Mouse (Mus musculus) bone marrow macrophage, adult 2 months (primary cell): ENCODE measurements around the gene Nsun7. TPM values are rescaled to one million over a fixed set of nuclear protein-coding genes. Genes with fewer than 3 reads are reported as not detected.
A peak's percentile ranks its signal among the peaks of the same experiment; 100 is the strongest.

ENCODE experiments used
- H3K27ac ChIP-seq: 2 replicates; pipeline ENCODE4 v1.5.1; 2012; ENCODE audit warnings: low read depth, low read length; ENCODE audit not compliant: insufficient read depth
- H3K4me1 ChIP-seq: 2 replicates; pipeline ENCODE4 v1.6.1; 2012; ENCODE audit warnings: low read length; ENCODE audit not compliant: control insufficient read depth, insufficient read depth
- H3K4me3 ChIP-seq: 2 replicates; pipeline ENCODE4 v1.5.1; 2012; ENCODE audit warnings: mild to moderate bottlenecking, low read length, moderate library complexity; ENCODE audit not compliant: insufficient read depth
- CTCF ChIP-seq: IDR thresholded peaks from 2 replicates; pipeline ENCODE4 v1.5.1; 2012; ENCODE audit warnings: low read depth, mild to moderate bottlenecking, low read length, moderate library complexity
- POLR2A ChIP-seq: IDR thresholded peaks from 2 replicates; pipeline ENCODE4 v1.6.1; 2012; ENCODE audit warnings: mild to moderate bottlenecking, low read depth, low read length, borderline replicate concordance
- polyA plus RNA-seq: library from polyadenylated mRNA; stranded (reverse); fragments of >200 nt; gene quantifications from 2 replicates; pipeline ENCODE4 v1.2.4, GENCODE M21; 2012; ENCODE audit not compliant: missing spikeins, insufficient read depth, insufficient read length

The Nsun7 gene
- polyA plus RNA-seq, 1 experiment = not detected

DNA sequence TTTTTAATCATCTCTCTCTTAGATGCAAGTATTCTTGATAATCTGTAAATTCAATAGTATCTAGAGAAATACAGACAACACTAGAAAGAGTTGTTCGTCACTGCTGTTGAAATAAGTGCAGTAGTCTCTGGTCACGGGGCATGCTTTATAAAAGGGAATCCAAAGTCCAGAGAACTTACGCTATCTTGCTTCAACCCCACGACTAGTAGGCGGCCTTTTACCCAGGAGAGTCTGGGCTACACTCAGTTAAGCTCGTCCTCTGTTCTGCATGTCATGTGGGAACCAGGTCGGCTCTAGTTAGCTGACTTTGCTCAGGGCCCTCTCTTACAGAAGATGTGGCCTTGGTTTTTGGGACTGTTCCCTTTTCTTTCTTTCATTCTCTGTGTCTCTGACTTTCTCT lies 69.1 kb downstream of the Nsun7 start:
- peaks cover 19% of the 10 kb centered on the region for H3K4me1 ChIP-seq
- H3K4me3 ChIP-seq = no peak overlapping the region
- no peak overlapping the region for H3K27ac ChIP-seq
- TF ChIP-seq POLR2A (no peak), CTCF (no peak)

DNA sequence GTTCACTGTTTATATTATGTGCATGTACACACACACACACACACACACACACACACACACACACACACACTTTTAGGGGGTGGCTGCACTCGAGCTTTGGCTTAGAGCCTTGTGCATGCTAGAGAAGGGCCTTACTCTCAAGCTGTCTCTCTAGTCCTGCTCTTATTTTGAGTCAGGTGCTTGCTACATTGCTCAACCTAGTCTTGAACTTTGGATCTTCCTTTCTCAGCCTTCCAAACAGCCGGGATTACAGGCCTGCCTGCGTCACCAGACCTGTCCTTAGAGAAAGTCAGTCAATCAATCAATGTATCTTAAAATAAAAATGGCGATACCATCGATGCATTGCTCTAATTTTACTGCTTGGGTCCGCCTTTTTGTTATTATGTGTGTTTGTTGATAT lies 71.1 kb downstream of the Nsun7 start:
- TF ChIP-seq CTCF (no peak), POLR2A (no peak)

DNA sequence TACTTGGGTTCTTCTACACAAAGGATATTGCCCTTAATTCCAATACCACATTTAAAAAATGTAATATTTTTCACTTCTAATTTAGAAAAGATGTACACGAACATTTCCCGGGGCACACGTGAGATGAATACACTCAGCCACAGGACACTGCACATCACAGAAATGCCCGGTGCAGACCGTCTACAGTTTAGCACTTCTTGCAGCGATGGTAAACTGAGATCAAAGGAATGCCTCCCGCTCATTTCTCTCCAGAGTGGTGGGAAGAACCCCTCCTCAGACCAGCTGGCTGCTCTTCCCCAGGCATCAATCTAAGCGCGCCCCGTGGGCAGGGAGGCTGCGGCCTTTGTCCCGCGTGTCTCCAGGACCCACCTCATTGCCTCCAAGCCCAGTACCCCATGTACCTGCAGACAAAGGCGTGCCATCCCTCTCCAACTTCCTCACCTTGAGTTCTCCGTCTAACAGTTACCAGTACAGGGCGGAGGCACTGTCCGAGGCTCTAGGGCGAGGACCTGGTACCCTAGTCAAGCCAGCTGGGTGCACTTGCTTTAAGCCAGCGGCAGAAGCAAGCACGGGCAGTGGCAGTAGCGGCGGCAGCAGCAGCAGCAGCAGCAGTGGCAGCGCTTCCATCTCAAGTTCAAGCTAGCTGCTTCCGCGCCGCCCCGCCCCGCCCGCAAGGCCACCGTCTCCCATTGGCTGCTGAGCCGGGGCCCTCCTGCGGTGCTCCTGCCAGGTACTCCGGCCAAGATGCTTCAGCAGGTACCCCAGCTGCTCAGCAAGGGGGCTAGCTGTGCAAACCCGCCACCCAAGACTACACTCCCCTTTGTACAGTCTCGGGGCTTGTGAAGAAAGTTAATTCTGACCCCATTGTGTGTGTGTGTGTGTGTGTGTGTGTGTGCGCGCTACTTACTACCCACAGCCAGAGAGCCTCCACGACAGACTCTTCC lies 77.6 kb downstream of the Nsun7 start:
- peaks cover 8% of the 10 kb centered on the region for H3K4me1 ChIP-seq
- TF ChIP-seq CTCF (no peak), POLR2A (no peak)
- H3K27ac ChIP-seq = no peak overlapping the region
- H3K4me3 ChIP-seq = peak overlapping the region; percentile 40

More for the DNA sequence above, 71.1 kb downstream of the Nsun7 start:
- Histone ChIP-seq H3K4me1 (peaks cover 5% of the 10 kb centered on the region), H3K27ac (no peak overlapping the region), H3K4me3 (no peak overlapping the region)

DNA sequence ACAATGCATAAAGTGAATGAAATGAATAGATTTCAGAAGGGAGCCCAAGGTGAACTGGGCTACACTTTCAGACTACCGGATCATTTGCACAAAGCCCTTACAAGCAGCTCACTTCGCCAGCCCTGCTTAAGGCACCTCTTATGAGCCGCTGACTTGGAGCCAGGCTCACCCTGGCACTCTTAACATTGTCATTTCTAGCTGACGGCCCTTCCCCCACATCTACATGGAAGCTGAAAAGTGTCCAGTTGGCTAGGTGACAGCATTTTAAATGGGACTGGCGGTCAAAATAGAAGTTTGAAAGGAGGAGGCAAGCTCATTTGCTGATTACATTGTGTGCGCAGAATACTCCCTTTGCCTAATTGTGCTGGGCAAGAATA lies 78.3 kb downstream of the Nsun7 start:
- H3K4me1 ChIP-seq = peaks cover 8% of the 10 kb centered on the region
- peak overlapping the region; percentile 40 for H3K4me3 ChIP-seq
- TF ChIP-seq CTCF (no peak), POLR2A (no peak)
- H3K27ac ChIP-seq = no peak overlapping the region

DNA sequence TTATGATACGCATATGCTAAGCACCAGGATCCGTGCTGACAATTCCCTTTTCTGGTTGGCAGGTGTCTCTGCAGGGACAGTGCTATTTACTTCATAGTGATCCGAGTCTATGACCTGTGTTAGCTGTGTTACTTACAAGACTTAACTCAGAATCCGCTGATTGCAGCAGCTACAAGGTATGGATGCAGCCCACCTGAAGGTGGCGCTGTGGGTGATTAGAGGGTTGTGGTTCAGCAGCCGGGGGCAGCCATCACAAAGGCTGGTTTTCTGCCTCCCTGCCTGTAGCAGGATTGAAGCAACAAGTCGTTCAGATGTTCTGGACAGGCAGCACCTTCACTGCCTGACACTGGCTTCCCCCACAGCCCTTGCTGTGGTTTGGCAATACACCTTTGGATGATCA lies 78.9 kb downstream of the Nsun7 start:
- H3K4me1 ChIP-seq = peaks cover 8% of the 10 kb centered on the region
- no peak overlapping the region for H3K27ac ChIP-seq
- no peak overlapping the region for H3K4me3 ChIP-seq
- no peak for TF ChIP-seq CTCF

DNA sequence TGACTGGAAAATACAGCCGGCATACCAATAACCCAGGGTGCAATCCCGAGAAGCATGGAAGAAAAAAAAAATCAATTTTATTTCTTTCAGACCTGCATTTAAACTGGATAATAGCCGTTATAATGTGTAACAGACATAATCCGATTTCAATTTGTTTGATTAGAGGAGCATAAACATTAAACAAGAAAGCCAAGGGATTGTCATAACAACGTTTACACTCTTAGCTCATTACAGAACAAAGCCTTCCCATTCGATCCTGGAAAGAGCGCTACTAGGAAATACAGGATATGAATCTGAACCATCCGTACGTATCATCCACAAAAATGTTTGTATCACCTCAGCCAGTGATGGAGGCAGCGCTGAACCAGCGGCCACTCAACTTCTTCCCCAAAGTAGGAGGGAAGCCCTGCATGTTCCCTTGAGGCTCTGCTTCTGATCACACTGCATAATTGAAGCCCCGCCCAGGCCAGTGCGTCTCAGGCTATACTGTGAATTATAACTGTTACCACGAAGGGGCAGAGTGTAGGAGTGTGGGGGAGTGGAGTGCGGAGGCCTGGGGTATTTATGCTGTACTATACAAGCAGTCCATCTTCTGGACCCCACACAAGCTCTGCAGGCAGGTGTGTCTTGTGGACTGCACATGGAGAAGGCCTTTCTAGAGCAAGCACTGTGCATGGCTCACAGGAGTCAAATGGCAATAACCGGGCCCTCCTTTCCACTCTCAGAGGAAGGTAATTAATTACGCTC lies 80.8 kb downstream of the Nsun7 start:
- Histone ChIP-seq H3K4me3 (no peak overlapping the region), H3K4me1 (peaks cover 13% of the 10 kb centered on the region), H3K27ac (no peak overlapping the region)
- TF ChIP-seq CTCF (no peak), POLR2A (no peak)

DNA sequence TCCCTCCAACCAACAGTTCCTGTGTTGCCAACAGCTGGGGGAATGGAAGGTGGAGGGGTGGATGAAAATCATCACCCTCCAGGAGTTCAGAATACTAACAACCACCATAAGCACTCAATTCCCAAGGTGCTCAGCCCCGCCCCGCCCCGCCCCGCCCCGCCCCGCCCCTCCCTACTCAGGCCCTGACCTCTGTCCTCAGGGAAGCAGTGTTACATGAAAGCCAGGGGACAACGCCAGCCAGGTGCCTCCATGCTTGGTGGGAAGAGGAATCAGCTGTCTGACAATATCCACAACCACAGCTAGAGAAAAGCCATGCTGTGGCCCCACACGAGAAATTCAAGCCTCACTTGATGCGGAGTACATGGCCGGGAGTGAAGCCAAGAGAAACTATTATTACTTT lies 82.2 kb downstream of the Nsun7 start:
- no peak for TF ChIP-seq POLR2A
- TF ChIP-seq CTCF = no peak
- Histone ChIP-seq H3K4me3 (no peak overlapping the region), H3K27ac (no peak overlapping the region), H3K4me1 (peaks cover 13% of the 10 kb centered on the region)

DNA sequence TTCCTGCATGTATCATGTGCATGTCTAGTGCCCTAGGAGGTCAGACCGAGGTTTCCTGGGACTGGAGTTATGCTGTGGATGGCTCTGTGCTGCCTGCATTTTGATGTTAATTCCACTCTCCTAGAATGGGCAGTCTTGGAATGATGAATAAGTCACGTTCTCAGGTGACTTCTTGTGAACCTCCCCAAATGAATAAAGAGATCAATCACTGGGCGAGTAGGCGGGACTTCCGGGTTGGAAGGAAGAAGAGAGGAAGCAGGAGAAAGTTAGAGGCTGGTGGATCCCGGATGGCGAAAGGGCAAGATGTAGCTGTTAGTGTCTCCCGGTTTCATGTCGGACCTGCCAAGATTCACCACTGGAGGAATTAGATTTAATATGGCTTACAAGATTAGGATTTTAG lies 82.6 kb downstream of the Nsun7 start:
- no peak for TF ChIP-seq POLR2A
- Histone ChIP-seq H3K4me3 (no peak overlapping the region), H3K4me1 (peaks cover 13% of the 10 kb centered on the region), H3K27ac (no peak overlapping the region)

DNA sequence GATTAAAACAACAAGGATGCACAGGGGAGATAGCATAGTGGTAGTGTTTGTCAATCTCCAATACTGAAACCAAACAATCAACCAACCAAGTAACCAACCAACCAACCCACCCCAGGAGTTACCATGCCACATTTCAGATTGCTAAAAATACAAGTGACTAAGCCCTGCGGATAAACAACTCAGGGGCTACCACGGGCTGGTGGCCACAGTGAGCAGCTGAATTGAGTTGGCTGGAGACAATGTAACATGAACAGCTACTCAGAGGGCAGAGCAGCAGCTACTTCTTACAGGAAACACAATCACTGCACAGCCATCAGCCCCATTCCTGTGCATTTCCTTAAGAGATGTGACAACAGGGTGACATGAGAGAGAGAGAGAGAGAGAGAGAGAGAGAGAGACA lies 84.5 kb downstream of the Nsun7 start:
- TF ChIP-seq POLR2A (no peak), CTCF (no peak)
- H3K4me1 ChIP-seq = peaks cover 5% of the 10 kb centered on the region; the same call in 1 of the 2 replicates
- no peak overlapping the region for H3K27ac ChIP-seq
- no peak overlapping the region for H3K4me3 ChIP-seq

DNA sequence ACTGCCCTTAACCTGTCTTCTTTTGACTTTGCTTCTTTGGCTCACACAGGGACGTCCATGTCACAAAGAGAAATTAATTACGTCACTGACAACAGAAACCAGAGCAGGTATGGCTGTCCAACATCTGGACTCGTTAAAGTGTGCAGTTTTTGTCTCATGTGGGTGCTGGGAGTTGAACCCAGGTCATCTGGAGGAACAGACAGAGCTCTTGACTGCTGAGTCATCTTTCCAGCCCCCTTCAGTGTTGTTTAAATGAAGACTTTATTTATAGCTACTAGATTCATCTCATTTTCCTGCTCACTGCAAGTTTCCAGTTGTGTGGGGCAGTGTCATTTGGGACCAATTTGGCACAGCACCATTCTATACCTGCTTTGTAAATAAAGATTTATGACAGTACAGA lies 85.4 kb downstream of the Nsun7 start:
- peaks cover 5% of the 10 kb centered on the region; the same call in 1 of the 2 replicates for H3K4me1 ChIP-seq
- no peak overlapping the region for H3K27ac ChIP-seq
- H3K4me3 ChIP-seq = no peak overlapping the region
- TF ChIP-seq POLR2A (no peak), CTCF (no peak)
